Mouse (Mus musculus) CD4-positive, CD25-positive, alpha-beta regulatory T cell, adult 9 weeks (primary cell): ENCODE results near the gene Podxl2. TPM values are rescaled to one million over a fixed set of nuclear protein-coding genes. Genes with fewer than 3 reads are reported as not detected.

ENCODE experiments used
- polyA plus RNA-seq: library from polyadenylated mRNA; unstranded; fragments of 100-300 nt; shearing (Covaris generic); gene quantifications from one replicate; pipeline ENCODE4 v1.2.1, GENCODE M21; 2017

Gene Podxl2
- polyA plus RNA-seq, result not detected

DNA sequence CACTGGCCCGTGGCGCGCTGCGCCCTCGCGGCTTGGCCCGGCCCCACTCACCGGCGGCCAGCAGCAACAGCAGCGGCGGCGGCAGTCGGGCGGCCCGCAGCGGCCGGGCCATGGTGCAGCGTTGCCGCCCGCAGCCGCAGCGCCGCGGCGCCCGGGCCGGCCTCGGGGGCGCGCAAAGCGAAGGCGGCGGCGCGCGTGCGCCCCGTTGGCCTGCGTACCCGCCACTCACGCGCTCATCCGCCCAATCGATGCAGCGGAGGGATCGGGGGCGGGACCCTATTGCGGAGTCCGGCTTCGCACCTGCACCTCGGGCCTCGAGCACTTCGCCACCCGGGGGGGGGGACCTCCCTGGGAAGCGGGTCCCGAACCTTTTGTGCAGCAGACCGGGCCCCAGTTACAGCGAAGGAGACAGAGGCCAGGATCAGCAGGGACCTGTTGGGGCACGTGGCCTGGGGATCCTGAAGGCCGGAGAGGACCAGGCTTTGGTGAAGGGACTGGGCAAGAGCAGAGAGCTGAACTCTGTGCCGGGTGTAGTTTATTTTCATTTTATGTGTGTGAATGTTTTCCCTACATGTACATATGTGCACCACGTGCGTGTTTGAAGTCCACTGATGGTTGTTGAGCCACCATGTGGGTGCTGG is at the start of gene Podxl2:
Gene Podxl2 (minus strand): TSS at position 177 of the 641 bp plus-strand sequence.

GRCm38 (mm10) chr6:88901947-88902820 is 27.3 kb upstream of the Podxl2 start, which contains the start of gene Tpra1:
Gene Tpra1 (plus strand): TSS chr6:88902251.

DNA sequence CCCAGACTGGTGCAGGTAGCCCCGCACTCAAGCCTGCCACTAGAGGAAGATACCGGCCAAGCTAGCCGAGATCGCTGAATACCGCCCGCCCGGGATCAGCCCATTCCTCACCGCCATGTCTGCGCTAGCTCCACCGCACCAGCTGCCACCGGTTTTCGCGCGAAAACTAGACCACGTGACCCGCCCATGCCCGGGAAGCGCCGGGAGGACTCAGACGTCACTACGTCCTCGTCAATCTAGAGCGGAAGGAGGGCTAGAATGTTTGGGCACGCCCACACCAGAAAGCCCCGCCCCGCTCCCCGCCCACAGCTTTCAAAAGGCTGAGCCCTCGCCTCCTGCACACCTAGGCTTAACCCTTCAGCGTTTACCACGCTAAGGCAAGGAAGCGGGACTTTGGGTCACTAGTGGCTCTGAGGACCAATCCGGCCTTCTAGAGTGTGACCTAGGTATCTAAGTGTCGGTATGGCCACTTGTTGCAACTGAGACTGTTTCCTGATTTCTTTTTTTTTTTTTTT is 23.7 kb upstream of the Podxl2 start, which contains the start of gene Mcm2:
Gene Mcm2 (minus strand): TSS at position 247 of the 515 bp plus-strand sequence.

GRCm38 (mm10) chr6:88841781-88842689 is 32.8 kb downstream of the Podxl2 start, which contains the start of gene Abtb1:
Gene Abtb1 (minus strand): TSS chr6:88841984.

Other genes with a start within 250 kb of the Podxl2 start
- not detected for gene Kbtbd12, start 237.1 kb downstream of the Podxl2 start, polyA plus RNA-seq
- 0.43 TPM for gene Mgll, start 150.6 kb downstream of the Podxl2 start, polyA plus RNA-seq
- gene Abtb1, start 33.1 kb downstream of the Podxl2 start, polyA plus RNA-seq, result 104 TPM
- gene Mcm2, start 23.7 kb upstream of the Podxl2 start, polyA plus RNA-seq, result 76.1 TPM
- 124 TPM for gene Tpra1, start 27.2 kb upstream of the Podxl2 start, polyA plus RNA-seq